Mouse (Mus musculus): ENCODE data around the gene Ttc9b.

- no peak for TF ChIP-seq CTCF (IDR thresholded peaks at IDR 0.05; ENCODE audit: low read depth, low read length)
- no peak for TF ChIP-seq POLR2A (IDR thresholded peaks at IDR 0.05; ENCODE audit: insufficient read depth, low read length)
Observed at GRCm38 (mm10) chr7:27646516-27646915, 7.2 kb upstream of the Ttc9b start.
